Mouse (Mus musculus) telencephalon, adult 2 months (tissue): ENCODE measurements at regions not wholly inside any gene's neighbourhood (a gene's known extent, or its start where the extent isn't known, plus 50 kb on each side); places are given as distances from the start of the nearest gene placed in this dataset.

Experiments used
- DNase-seq: peaks from one replicate; pipeline ENCODE4 v3.0.0-alpha.2; 2011; ENCODE audit warnings: low read depth, low spot score

GRCm38 (mm10) chr3:140645785-140646388 lies 566.3 kb downstream of the Pdha2 start:
- DNase-seq, result no peak

- no peak for DNase-seq
These were observed 592.3 kb downstream of the Pdha2 start for GRCm38 (mm10) chr3:140619885-140620284.
